Mouse (Mus musculus) cerebellum, adult 2 months (tissue): ENCODE results near the gene Sema3e. TPM values are rescaled to one million over a fixed set of nuclear protein-coding genes. Genes with fewer than 3 reads are reported as not detected.

Experiments
- DNase-seq, 2 experiments: peaks; one replicate each; pipeline ENCODE4 v3.0.0; 2021
- H3K27ac ChIP-seq: fragments of 200-500 bp; 2 replicates; pipeline ENCODE4 v1.5.1; 2012; ENCODE audit warnings: low read length, control low read depth, inconsistent platforms; ENCODE audit not compliant: insufficient read depth
- H3K27me3 ChIP-seq: fragments of 200-500 bp; 2 replicates; pipeline ENCODE4 v1.6.1; 2012; ENCODE audit warnings: inconsistent platforms, mild to moderate bottlenecking, low read length, moderate library complexity; ENCODE audit not compliant: control insufficient read depth, insufficient read depth
- H3K4me1 ChIP-seq: fragments of 200-500 bp; 2 replicates; pipeline ENCODE4 v1.6.1; 2011; ENCODE audit warnings: low read length; ENCODE audit not compliant: control insufficient read depth, insufficient read depth
- H3K4me3 ChIP-seq: fragments of 200-500 bp; replicated peaks from 2 replicates; pipeline ENCODE3; 2011; ENCODE audit warnings: mild to moderate bottlenecking, low read depth, low read length, control low read depth; ENCODE audit not compliant: insufficient read depth
- CTCF ChIP-seq: fragments of 200-500 bp; IDR thresholded peaks from 2 replicates; pipeline ENCODE4 v1.5.1; 2011; ENCODE audit warnings: low read depth, mild to moderate bottlenecking, control low read depth, low read length, moderate library complexity, borderline replicate concordance; ENCODE audit not compliant: insufficient read depth
- POLR2A ChIP-seq: fragments of 200-500 bp; IDR thresholded peaks from 2 replicates; pipeline ENCODE4 v1.6.1; 2011; ENCODE audit warnings: low read length, control low read depth, borderline replicate concordance; ENCODE audit not compliant: insufficient read depth
- WGBS: fragments of 180-500 bp; shearing (Covaris S2); methylation state at CpG from one replicate; pipeline ENCODE4 v1.1.7; 2018; 5-methylcytosine and 5-hydroxymethylcytosine counted together
- polyA plus RNA-seq: library from polyadenylated mRNA; depleted of rRNA; stranded (reverse); fragments of >200 nt; gene quantifications from 2 replicates; pipeline ENCODE4 v1.2.3, GENCODE M21; 2012; rRNA removed

Gene Sema3e
- polyA plus RNA-seq, result 4.5 and 5.1 TPM in 2 replicates

- peak; percentile 50 to 51 for DNase-seq
- Histone ChIP-seq H3K4me1 (no peaks in the 10 kb centered on the region), H3K27ac (no peak within 1 kb of the TSS), H3K27me3 (no peaks in the 10 kb centered on the region), H3K4me3 (peak within 1 kb of the TSS; percentile 36)
- no peak for TF ChIP-seq POLR2A
- no peak for TF ChIP-seq CTCF
- 2% methylated on average over 47 of the region's 47 CpGs for WGBS
Measured at GRCm38 (mm10) chr5:14025205-14026124, at the start of gene Sema3e. Gene Sema3e (plus strand): TSS chr5:14025276.

GRCm38 (mm10) chr5:13977576-13977975 is 47.5 kb upstream of the Sema3e start:
- Histone ChIP-seq H3K4me3 (no peak overlapping the region), H3K4me1 (no peaks in the 10 kb centered on the region), H3K27ac (no peak overlapping the region), H3K27me3 (no peaks in the 10 kb centered on the region)
- TF ChIP-seq POLR2A (no peak), CTCF (no peak)
- DNase-seq, result no peak
- 79% methylated on average over 3 of the region's 3 CpGs for WGBS

- Histone ChIP-seq H3K4me3 (no peak overlapping the region), H3K27ac (no peak overlapping the region), H3K4me1 (no peaks in the 10 kb centered on the region), H3K27me3 (no peaks in the 10 kb centered on the region)
- WGBS, result 88% methylated on average over 4 of the region's 4 CpGs
- no peak for TF ChIP-seq CTCF
- TF ChIP-seq POLR2A, result no peak
- no peak for DNase-seq
Measured at GRCm38 (mm10) chr5:13979156-13979555, 45.9 kb upstream of the Sema3e start.

GRCm38 (mm10) chr5:13982417-13983054 is 42.5 kb upstream of the Sema3e start:
- H3K4me1 ChIP-seq, result no peaks in the 10 kb centered on the region
- H3K27me3 ChIP-seq, result no peaks in the 10 kb centered on the region
- TF ChIP-seq POLR2A (no peak), CTCF (no peak)
- no peak overlapping the region for H3K4me3 ChIP-seq
- no peak overlapping the region for H3K27ac ChIP-seq
- DNase-seq, result no peak
- WGBS, result 14% methylated on average over 7 of the region's 7 CpGs

GRCm38 (mm10) chr5:13983608-13984007 is 41.5 kb upstream of the Sema3e start:
- Histone ChIP-seq H3K4me1 (no peaks in the 10 kb centered on the region), H3K27me3 (no peaks in the 10 kb centered on the region), H3K4me3 (no peak overlapping the region), H3K27ac (no peak overlapping the region)
- no peak for TF ChIP-seq POLR2A
- TF ChIP-seq CTCF, result no peak
- no peak for DNase-seq
- WGBS, result 84% methylated on average over 4 of the region's 4 CpGs

GRCm38 (mm10) chr5:13985669-13986068 is 39.4 kb upstream of the Sema3e start:
- TF ChIP-seq CTCF (no peak), POLR2A (no peak)
- H3K4me1 ChIP-seq, result no peaks in the 10 kb centered on the region
- no peak overlapping the region for H3K27ac ChIP-seq
- no peak for DNase-seq
- WGBS, result 91% methylated on average over 3 of the region's 3 CpGs
- H3K27me3 ChIP-seq, result no peaks in the 10 kb centered on the region
- no peak overlapping the region for H3K4me3 ChIP-seq

- H3K4me3 ChIP-seq, result no peak overlapping the region
- no peak overlapping the region for H3K27ac ChIP-seq
- no peaks in the 10 kb centered on the region for H3K4me1 ChIP-seq
- DNase-seq, result no peak
- 91% methylated on average over 1 of the region's 1 CpGs for WGBS
- no peak for TF ChIP-seq POLR2A
- TF ChIP-seq CTCF, result no peak
- H3K27me3 ChIP-seq, result no peaks in the 10 kb centered on the region
Measured at GRCm38 (mm10) chr5:13987123-13987522, 38.0 kb upstream of the Sema3e start.
